In genomic region chr4:54646033-54646432, GRCm38 (mm10) we compare ENCODE assay signal across 13 mouse cellular contexts.
DNase-seq lines count a peak whose midpoint lies in the region; ATAC-seq and TF ChIP-seq lines count a peak whose summit lies in the region.
"Had no signal": no experiment of that assay in that cellular context is flagged by ENCODE, and none has a peak within 500 bp of the region (broad histone marks: within the 10 kb centered on the region; RNA-seq: fewer than 3 reads in every experiment).

No protein-coding gene starts in this region.

- H3K4me1 ChIP-seq in heart, embryonic 13.5 days = peaks cover 27% of the 10 kb centered on the region
- peaks cover 6% of the 10 kb centered on the region; the same call in 1 of the 2 replicates for H3K4me1 ChIP-seq in hindbrain, postnatal 0 days (ENCODE audit: insufficient read depth, low read length)
- H3K4me1 ChIP-seq: liver, embryonic 12.5 days had no signal

- H3K9ac ChIP-seq in heart, embryonic 13.5 days = no peak overlapping the region
- H3K9ac ChIP-seq in hindbrain, postnatal 0 days (replicated peaks; ENCODE audit: low read length) = no peak overlapping the region
- H3K9ac ChIP-seq: liver, embryonic 12.5 days; neural tube, embryonic 15.5 days had no signal

- H3K4me2 ChIP-seq in heart, embryonic 13.5 days = peak overlapping the region; percentile 46; the same call in 1 of the 2 replicates
- no peak overlapping the region for H3K4me2 ChIP-seq in hindbrain, postnatal 0 days (ENCODE audit: low read depth, low read length)
- H3K4me2 ChIP-seq: liver, embryonic 12.5 days; neural tube, embryonic 15.5 days had no signal

- H3K36me3 ChIP-seq in heart, embryonic 13.5 days = no peaks in the 10 kb centered on the region
- no peaks in the 10 kb centered on the region for H3K36me3 ChIP-seq in hindbrain, postnatal 0 days (ENCODE audit: insufficient read depth, low read length)
- H3K36me3 ChIP-seq: liver, embryonic 12.5 days; neural tube, embryonic 15.5 days had no signal

- H3K27ac ChIP-seq in heart, embryonic 13.5 days (replicated peaks) = peak overlapping the region; percentile 48; the same call in 1 of the 2 replicates
- H3K27ac ChIP-seq in hindbrain, postnatal 0 days = peak overlapping the region; percentile 37; the same call in 1 of the 2 replicates
- H3K27ac ChIP-seq: liver, embryonic 12.5 days had no signal

- TF ChIP-seq CTCF in hindbrain, postnatal 0 days (IDR thresholded peaks at IDR 0.05; ENCODE audit: low read depth) = no peak

- 71% methylated on average over 11 of the region's 11 CpGs for WGBS in heart, embryonic 13.5 days
- WGBS in hindbrain, postnatal 0 days = 73% methylated on average over 11 of the region's 11 CpGs

- no peaks in the 10 kb centered on the region for H3K9me3 ChIP-seq in heart, embryonic 13.5 days
- no peaks in the 10 kb centered on the region for H3K9me3 ChIP-seq in hindbrain, postnatal 0 days (ENCODE audit: low read length)
- H3K9me3 ChIP-seq: liver, embryonic 12.5 days; neural tube, embryonic 15.5 days had no signal

- DNase-seq in heart, postnatal 14 days = no peak
- DNase-seq in right cerebral cortex, adult 18-20 months = peak; percentile 27
- no peak for DNase-seq in right cerebral cortex, postnatal 36 days (ENCODE audit: low spot score in 2 of 2)
- DNase-seq in hindbrain, postnatal 0 days (ENCODE audit: low spot score) = peak; percentile 10
- DNase-seq in embryo, embryonic 10 days (ENCODE audit: low spot score) = no peak
- DNase-seq in lung, postnatal 4 days = no peak
- DNase-seq: cerebellum, postnatal 10 days; kidney, adult 11 months; kidney, postnatal 10 days; thymus, adult 2 months had no signal

- ATAC-seq in heart, embryonic 13.5 days (ENCODE audit: extremely low read depth, insufficient number of reproducible peaks, low FRiP score, low TSS enrichment) = no peak
- ATAC-seq in hindbrain, postnatal 0 days = 0 out of 2 replicates have a peak, but pooled peaks have one; percentile 18
- ATAC-seq: liver, embryonic 12.5 days had no signal

- H3K27me3 ChIP-seq in heart, embryonic 13.5 days (replicated peaks) = no peaks in the 10 kb centered on the region
- no peaks in the 10 kb centered on the region for H3K27me3 ChIP-seq in hindbrain, postnatal 0 days (ENCODE audit: insufficient read depth, low read length)
- H3K27me3 ChIP-seq: liver, embryonic 12.5 days; neural tube, embryonic 15.5 days had no signal

- no peak overlapping the region for H3K4me3 ChIP-seq in heart, embryonic 13.5 days
- no peak overlapping the region for H3K4me3 ChIP-seq in hindbrain, postnatal 0 days (ENCODE audit: low read length)
- H3K4me3 ChIP-seq: liver, embryonic 12.5 days; neural tube, embryonic 15.5 days had no signal

- intact Hi-C loops in heart, postnatal 14 days (cut with DNase I) = no loop called here

Comparison
In these comparisons a context has a peak if more than half of its experiments do, and no peak if none do; other contexts are left out.
1. DNase-seq: peak in right cerebral cortex, adult 18-20 months (single experiment) and hindbrain, postnatal 0 days (single experiment); none in heart, postnatal 14 days (0 of 2), right cerebral cortex, postnatal 36 days (0 of 2), embryo, embryonic 10 days (single experiment) and lung, postnatal 4 days (0 of 2).